Mouse (Mus musculus): ENCODE results near the gene 2310050C09Rik. TPM values are rescaled to one million over a fixed set of nuclear protein-coding genes. Genes with fewer than 3 reads are reported as not detected.
A peak's percentile ranks its signal among the peaks of the same experiment; 100 is the strongest.

2310050C09Rik gene
- not detected in 2 replicates for polyA plus RNA-seq (2015; fragmentation: Nextera tagmentation; extraction: Ambion mirVana)

DNA sequence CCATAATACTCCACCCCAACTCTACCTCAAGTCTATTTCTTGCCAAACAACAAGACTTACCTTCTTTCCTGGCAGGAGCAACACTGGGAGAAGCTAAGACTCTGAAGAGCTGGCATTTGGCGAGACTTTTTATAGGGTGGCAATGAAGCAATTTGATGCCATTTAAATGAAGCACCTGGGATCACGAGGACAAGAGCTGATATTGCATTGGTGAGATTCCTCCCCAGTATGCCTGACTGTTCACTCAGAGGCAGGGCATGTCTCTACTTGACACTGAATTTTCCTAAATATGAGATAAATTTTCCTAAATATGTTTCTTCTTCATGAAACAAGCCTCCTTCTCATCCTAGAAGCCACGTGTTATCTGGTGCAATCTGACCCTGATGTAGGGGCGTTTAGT is at the start of gene 2310050C09Rik:
Gene 2310050C09Rik, minus strand, starts transcription at position 101 of the 400 bp plus-strand sequence.
- Histone ChIP-seq H3K27ac (replicated peaks) (no peak within 1 kb of the TSS), H3K27me3 (replicated peaks) (no peaks in the 10 kb centered on the region), H3K4me3 (replicated peaks) (no peak within 1 kb of the TSS), H3K9me3 (replicated peaks) (no peaks in the 10 kb centered on the region), H3K4me1 (no peaks in the 10 kb centered on the region), H3K9ac (replicated peaks) (no peak within 1 kb of the TSS), H3K4me2 (no peak within 1 kb of the TSS), H3K36me3 (no peaks in the 10 kb centered on the region)
- 78% methylated on average over 4 of the region's 4 CpGs for WGBS
- no peak for ATAC-seq (ENCODE audit: low FRiP score)

GRCm38 (mm10) chr3:92907571-92907970 is 37.6 kb upstream of the 2310050C09Rik start:
- ATAC-seq (ENCODE audit: low FRiP score): peak; percentile 74; the same call in 1 of the 2 replicates
- WGBS: 23% methylated on average over 4 of the region's 4 CpGs
- no peak overlapping the region for H3K4me3 ChIP-seq (replicated peaks)

GRCm38 (mm10) chr3:92905182-92905581 is 35.2 kb upstream of the 2310050C09Rik start:
- Histone ChIP-seq H3K27me3 (replicated peaks) (no peaks in the 10 kb centered on the region), H3K36me3 (no peaks in the 10 kb centered on the region), H3K9ac (replicated peaks) (no peak overlapping the region), H3K4me1 (no peaks in the 10 kb centered on the region), H3K9me3 (replicated peaks) (no peaks in the 10 kb centered on the region), H3K4me2 (no peak overlapping the region), H3K27ac (replicated peaks) (no peak overlapping the region), H3K4me3 (replicated peaks) (no peak overlapping the region)
- WGBS: 55% methylated on average over 3 of the region's 3 CpGs
- no peak for ATAC-seq (ENCODE audit: low FRiP score)

More at GRCm38 (mm10) chr3:92907571-92907970, 37.6 kb upstream of the 2310050C09Rik start:
- H3K4me2 ChIP-seq: no peak overlapping the region
- H3K27ac ChIP-seq (replicated peaks): no peak overlapping the region
- no peaks in the 10 kb centered on the region for H3K9me3 ChIP-seq (replicated peaks)
- no peaks in the 10 kb centered on the region for H3K4me1 ChIP-seq
- H3K9ac ChIP-seq (replicated peaks): no peak overlapping the region
- H3K36me3 ChIP-seq: no peaks in the 10 kb centered on the region
- no peaks in the 10 kb centered on the region for H3K27me3 ChIP-seq (replicated peaks)

- Histone ChIP-seq H3K36me3 (no peaks in the 10 kb centered on the region), H3K27ac (replicated peaks) (no peak overlapping the region), H3K27me3 (replicated peaks) (no peaks in the 10 kb centered on the region), H3K9me3 (replicated peaks) (no peaks in the 10 kb centered on the region), H3K4me2 (no peak overlapping the region), H3K4me3 (replicated peaks) (no peak overlapping the region), H3K4me1 (no peaks in the 10 kb centered on the region), H3K9ac (replicated peaks) (no peak overlapping the region)
- ATAC-seq (ENCODE audit: low FRiP score): 0 out of 2 replicates have a peak, but pooled peaks have one; percentile 57
- WGBS: 38% methylated on average over 4 of the region's 4 CpGs
These were observed 33.6 kb upstream of the 2310050C09Rik start for GRCm38 (mm10) chr3:92903640-92904039.

DNA sequence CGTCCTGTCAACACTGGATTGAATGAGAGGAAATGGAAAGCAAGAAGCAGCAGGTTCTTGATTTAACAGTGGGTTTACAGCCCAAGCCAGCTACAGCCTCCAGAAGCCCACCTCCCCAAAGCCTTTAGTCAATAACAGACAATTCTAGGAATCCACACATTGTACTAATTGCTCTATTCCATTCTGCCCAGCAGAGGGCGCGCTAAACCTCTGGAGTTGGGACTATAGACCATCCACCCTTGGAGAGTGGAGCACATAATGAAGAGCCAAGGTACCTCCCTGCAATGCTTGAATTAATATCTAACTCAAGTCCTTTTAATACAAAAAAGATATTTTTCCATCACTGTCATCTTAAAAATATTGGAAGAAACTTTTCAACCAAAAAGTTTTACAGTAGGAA is 33.0 kb upstream of the 2310050C09Rik start:
- H3K9me3 ChIP-seq (replicated peaks): no peaks in the 10 kb centered on the region
- no peaks in the 10 kb centered on the region for H3K4me1 ChIP-seq
- H3K27me3 ChIP-seq (replicated peaks): no peaks in the 10 kb centered on the region
- H3K4me3 ChIP-seq (replicated peaks): no peak overlapping the region
- no peak overlapping the region for H3K27ac ChIP-seq (replicated peaks)
- WGBS: 25% methylated on average over 3 of the region's 3 CpGs
- no peaks in the 10 kb centered on the region for H3K36me3 ChIP-seq
- H3K4me2 ChIP-seq: no peak overlapping the region
- no peak for ATAC-seq (ENCODE audit: low FRiP score)
- H3K9ac ChIP-seq (replicated peaks): no peak overlapping the region

DNA sequence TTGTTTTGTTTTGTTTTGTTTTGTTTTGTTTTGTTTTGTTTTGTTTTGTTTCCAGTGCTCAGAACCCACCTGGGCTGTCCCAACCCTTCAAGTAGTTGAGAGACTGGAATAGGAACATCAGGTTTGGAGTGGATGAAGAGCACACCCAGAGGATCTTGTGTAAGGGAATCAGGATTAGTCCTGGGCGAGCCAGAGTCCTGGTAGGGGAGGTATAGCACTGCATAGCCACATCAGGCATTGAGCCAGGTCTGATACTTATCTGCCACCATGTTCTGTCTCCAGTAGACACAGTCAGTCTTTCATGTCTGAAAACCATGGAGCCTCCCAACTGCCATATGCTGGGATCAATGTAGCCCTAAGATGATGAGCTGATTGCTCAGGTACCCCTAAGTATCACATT is 24.5 kb upstream of the 2310050C09Rik start:
- Histone ChIP-seq H3K9me3 (replicated peaks) (no peaks in the 10 kb centered on the region), H3K36me3 (no peaks in the 10 kb centered on the region), H3K4me3 (replicated peaks) (no peak overlapping the region), H3K9ac (replicated peaks) (no peak overlapping the region), H3K4me1 (no peaks in the 10 kb centered on the region), H3K27me3 (replicated peaks) (no peaks in the 10 kb centered on the region), H3K4me2 (no peak overlapping the region), H3K27ac (replicated peaks) (no peak overlapping the region)
- no peak for ATAC-seq (ENCODE audit: low FRiP score)
- 62% methylated on average over 1 of the region's 1 CpGs for WGBS

DNA sequence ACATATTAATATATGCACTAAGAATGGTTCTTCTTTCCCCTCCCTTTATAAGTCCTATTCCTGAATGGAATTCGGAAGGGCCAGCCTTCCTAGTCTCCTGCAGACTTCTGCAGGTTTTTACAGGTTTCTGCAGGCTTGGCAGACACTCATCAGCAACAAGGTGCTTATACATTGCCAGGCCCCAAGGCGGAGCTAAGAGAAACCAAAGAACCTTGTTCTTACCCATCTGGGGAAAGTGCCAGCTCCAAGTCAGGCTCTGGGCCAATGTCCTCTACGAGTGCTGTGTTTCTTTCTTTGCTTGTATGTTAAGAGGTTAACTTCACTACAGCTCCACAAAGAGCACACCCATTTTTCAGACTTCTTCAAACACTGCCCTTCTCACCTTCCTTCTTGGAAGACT is 24.0 kb upstream of the 2310050C09Rik start:
- Histone ChIP-seq H3K27ac (replicated peaks) (no peak overlapping the region), H3K9ac (replicated peaks) (no peak overlapping the region), H3K27me3 (replicated peaks) (no peaks in the 10 kb centered on the region), H3K9me3 (replicated peaks) (no peaks in the 10 kb centered on the region), H3K4me2 (no peak overlapping the region), H3K36me3 (no peaks in the 10 kb centered on the region), H3K4me3 (replicated peaks) (no peak overlapping the region), H3K4me1 (no peaks in the 10 kb centered on the region)
- WGBS: 76% methylated on average over 3 of the region's 3 CpGs
- ATAC-seq (ENCODE audit: low FRiP score): no peak

DNA sequence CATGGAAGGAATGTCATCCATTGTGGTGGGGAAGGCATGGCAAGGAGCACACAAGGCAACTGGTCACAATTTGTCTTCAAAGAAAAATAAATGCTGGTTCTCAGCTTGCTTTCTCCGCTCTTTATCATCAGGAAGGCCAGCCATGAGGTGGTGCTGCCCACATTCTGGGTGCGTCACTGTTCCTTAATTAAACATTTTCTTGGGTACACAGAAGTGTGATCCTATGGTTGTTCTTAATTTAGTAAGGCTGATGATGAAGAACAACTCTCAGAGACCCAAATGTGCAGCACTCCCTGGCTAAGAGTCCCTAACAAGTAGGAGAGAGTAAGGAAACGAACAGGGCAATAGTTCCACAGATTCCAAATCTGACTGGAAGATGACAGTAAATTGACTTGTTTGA is 4.2 kb upstream of the 2310050C09Rik start:
- no peak overlapping the region for H3K4me3 ChIP-seq (replicated peaks)
- H3K9ac ChIP-seq (replicated peaks): no peak overlapping the region
- H3K4me1 ChIP-seq: no peaks in the 10 kb centered on the region
- no peak for ATAC-seq (ENCODE audit: low FRiP score)
- no peaks in the 10 kb centered on the region for H3K36me3 ChIP-seq
- no peak overlapping the region for H3K27ac ChIP-seq (replicated peaks)
- 89% methylated on average over 3 of the region's 3 CpGs for WGBS
- H3K9me3 ChIP-seq (replicated peaks): no peaks in the 10 kb centered on the region
- no peaks in the 10 kb centered on the region for H3K27me3 ChIP-seq (replicated peaks)
- no peak overlapping the region for H3K4me2 ChIP-seq

- H3K4me1 ChIP-seq: no peaks in the 10 kb centered on the region
- no peak within 1 kb of the TSS for H3K9ac ChIP-seq (replicated peaks)
- H3K27ac ChIP-seq (replicated peaks): no peak within 1 kb of the TSS
- no peaks in the 10 kb centered on the region for H3K9me3 ChIP-seq (replicated peaks)
- H3K4me3 ChIP-seq (replicated peaks): no peak within 1 kb of the TSS
- no peak for ATAC-seq (ENCODE audit: low FRiP score)
- H3K27me3 ChIP-seq (replicated peaks): no peaks in the 10 kb centered on the region
- H3K36me3 ChIP-seq: no peaks in the 10 kb centered on the region
- H3K4me2 ChIP-seq: no peak within 1 kb of the TSS
- WGBS: 79% methylated on average over 3 of the region's 3 CpGs
These were observed 18.8 kb downstream of the 2310050C09Rik start, which contains the start of gene Lce1l for GRCm38 (mm10) chr3:92851186-92851585. TSS of gene Lce1l (minus strand) at chr3:92851286.

DNA sequence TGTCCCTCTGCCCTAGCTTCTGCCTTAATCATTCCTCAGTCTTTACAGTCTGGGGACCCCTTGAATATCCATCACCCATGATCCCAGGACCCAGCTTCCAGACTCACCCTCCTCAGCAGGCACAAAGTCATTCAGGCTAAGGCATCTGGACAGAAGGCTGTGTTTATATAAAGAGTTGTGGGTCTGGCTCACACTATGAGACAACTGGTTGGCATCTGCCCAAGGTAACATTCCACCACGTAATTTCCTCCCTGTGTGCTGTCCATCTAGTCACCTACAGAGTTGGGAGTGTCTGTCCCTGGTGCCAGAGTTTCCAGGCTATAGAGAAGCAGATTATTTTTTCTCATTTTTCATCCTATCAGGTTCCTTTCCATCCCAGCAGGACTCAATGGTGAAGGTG is 42.9 kb downstream of the 2310050C09Rik start, which contains the start of gene Kprp:
Gene Kprp, minus strand, starts transcription at position 140 of the 400 bp plus-strand sequence.
- 61% methylated on average over 1 of the region's 1 CpGs for WGBS
- H3K27ac ChIP-seq (replicated peaks): no peak within 1 kb of the TSS
- ATAC-seq (ENCODE audit: low FRiP score): no peak
- no peak within 1 kb of the TSS for H3K4me3 ChIP-seq (replicated peaks)
- no peaks in the 10 kb centered on the region for H3K27me3 ChIP-seq (replicated peaks)
- no peaks in the 10 kb centered on the region for H3K36me3 ChIP-seq
- H3K4me1 ChIP-seq: no peaks in the 10 kb centered on the region
- H3K4me2 ChIP-seq: no peak within 1 kb of the TSS
- no peaks in the 10 kb centered on the region for H3K9me3 ChIP-seq (replicated peaks)
- H3K9ac ChIP-seq (replicated peaks): no peak within 1 kb of the TSS

GRCm38 (mm10) chr3:92825808-92826207 is 44.2 kb downstream of the 2310050C09Rik start:
- Histone ChIP-seq H3K9ac (replicated peaks) (no peak overlapping the region), H3K4me2 (no peak overlapping the region), H3K36me3 (no peaks in the 10 kb centered on the region), H3K27me3 (replicated peaks) (no peaks in the 10 kb centered on the region), H3K4me3 (replicated peaks) (no peak overlapping the region), H3K4me1 (no peaks in the 10 kb centered on the region), H3K27ac (replicated peaks) (no peak overlapping the region), H3K9me3 (replicated peaks) (no peaks in the 10 kb centered on the region)
- ATAC-seq (ENCODE audit: low FRiP score): no peak
- 34% methylated on average over 1 of the region's 1 CpGs for WGBS

All from neural tube, embryonic 15.5 days (tissue).